Mouse (Mus musculus) neutrophil, adult 59 days (primary cell): ENCODE data around the gene Spin2e. TPM values are rescaled to one million over a fixed set of nuclear protein-coding genes. Genes with fewer than 3 reads are reported as not detected.

Source experiments
- total RNA-seq, 2 experiments: library from RNA; stranded (reverse); gene quantifications; 1 replicate in 1 of 2; 2 replicates in 1 of 2; pipeline ENCODE4 v1.2.4; 2023

Spin2e gene
- total RNA-seq, result not detected

DNA sequence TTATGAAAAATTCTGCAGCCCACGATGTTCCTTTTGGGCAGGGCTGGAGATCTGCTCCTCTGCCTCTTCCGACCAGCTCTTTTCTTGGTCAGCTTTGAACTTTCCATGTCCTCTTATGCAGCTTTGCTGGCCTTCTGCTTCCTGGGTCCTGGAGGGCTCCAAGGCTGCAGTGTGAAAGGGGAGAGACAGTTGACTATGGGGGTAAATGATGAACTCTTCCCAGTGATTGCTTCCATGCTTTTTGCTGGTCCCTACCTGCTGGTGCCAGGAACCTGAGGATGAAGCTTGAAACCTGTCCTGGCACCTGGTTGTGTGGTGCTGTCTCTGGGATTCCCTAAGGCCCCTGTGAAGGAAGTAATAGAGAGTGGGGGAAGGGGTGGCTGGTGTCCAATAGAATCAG is at the start of gene Spin2e:
Gene Spin2e (minus strand): TSS at position 101 of the 400 bp plus-strand sequence.

DNA sequence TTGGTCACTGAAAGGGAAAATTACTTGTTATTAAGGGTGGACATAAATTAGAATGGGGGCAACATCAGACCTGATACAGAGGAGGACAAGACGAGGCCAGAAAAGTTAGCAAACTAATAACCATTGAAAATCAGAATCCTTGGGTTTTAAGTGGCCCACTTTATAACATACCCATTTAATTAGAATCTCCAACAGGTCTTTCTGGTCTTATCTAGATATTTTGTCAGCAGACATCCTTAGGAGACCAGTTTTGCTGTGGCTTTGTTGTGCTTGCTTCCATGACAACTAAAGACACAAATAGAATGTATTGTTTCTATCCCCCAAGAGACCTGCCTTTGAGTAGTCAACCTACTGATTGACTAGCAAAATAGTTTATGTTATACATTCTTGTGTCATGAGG is 44.5 kb downstream of the Spin2e start, which contains the start of gene Gm21883:
Gene Gm21883 (minus strand): TSS at position 101 of the 400 bp plus-strand sequence.

Other genes with a start within 250 kb of the Spin2e start
- gene Btbd35f19, start 235.0 kb downstream of the Spin2e start, total RNA-seq, result not detected
- not detected for gene Gm21883, start 44.6 kb downstream of the Spin2e start, total RNA-seq
- gene Btbd35f25, start 98.2 kb upstream of the Spin2e start, total RNA-seq, result not detected